Mouse (Mus musculus): ENCODE measurements around the gene Thumpd2. TPM values are rescaled to one million over a fixed set of nuclear protein-coding genes. Genes with fewer than 3 reads are reported as not detected.

Gene Thumpd2
- polyA plus RNA-seq, 1 experiment from 2014 or later, result 12.5 TPM

- 88% methylated on average over 5 of the region's 5 CpGs for WGBS
- DNase-seq (ENCODE audit: low spot score), result no peak
- H3K4me1 ChIP-seq, result no peaks in the 10 kb centered on the region
- H3K36me3 ChIP-seq, result peaks cover 43% of the 10 kb centered on the region
- no peaks in the 10 kb centered on the region for H3K9me3 ChIP-seq
- H3K27ac ChIP-seq, result no peak overlapping the region
- H3K27me3 ChIP-seq (ENCODE audit: insufficient read depth, poor library complexity, severe bottlenecking), result no peaks in the 10 kb centered on the region
- H3K4me3 ChIP-seq, result no peak overlapping the region
Observed at GRCm38 (mm10) chr17:81055522-81055921, 9.4 kb downstream of the Thumpd2 start.

DNA sequence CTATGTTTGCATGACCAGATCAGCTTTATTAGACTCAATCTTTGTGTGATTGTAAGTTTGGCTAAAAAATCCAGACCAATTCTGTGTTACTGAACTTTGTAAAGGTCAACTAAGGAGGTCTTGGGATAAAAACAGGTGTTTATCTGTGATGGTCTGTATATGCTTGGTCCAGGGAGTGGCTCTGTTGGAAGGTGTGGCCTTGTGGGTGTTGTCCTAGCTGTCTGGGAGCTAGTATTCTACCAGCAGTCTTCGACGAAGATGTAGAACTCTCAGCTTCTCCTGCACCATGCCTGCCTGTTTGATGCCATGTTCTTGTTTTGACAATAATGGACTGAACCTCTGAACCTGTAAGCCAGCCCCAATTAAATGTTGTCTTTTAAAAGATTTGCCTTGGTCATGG, 11.6 kb downstream of the Thumpd2 start:
- Histone ChIP-seq H3K4me3 (no peak overlapping the region), H3K36me3 (peaks cover 52% of the 10 kb centered on the region), H3K27ac (no peak overlapping the region), H3K9me3 (no peaks in the 10 kb centered on the region), H3K27me3 (ENCODE audit: insufficient read depth, poor library complexity, severe bottlenecking) (no peaks in the 10 kb centered on the region), H3K4me1 (no peaks in the 10 kb centered on the region)
- 92% methylated on average over 2 of the region's 2 CpGs for WGBS
- DNase-seq (ENCODE audit: low spot score), result no peak

DNA sequence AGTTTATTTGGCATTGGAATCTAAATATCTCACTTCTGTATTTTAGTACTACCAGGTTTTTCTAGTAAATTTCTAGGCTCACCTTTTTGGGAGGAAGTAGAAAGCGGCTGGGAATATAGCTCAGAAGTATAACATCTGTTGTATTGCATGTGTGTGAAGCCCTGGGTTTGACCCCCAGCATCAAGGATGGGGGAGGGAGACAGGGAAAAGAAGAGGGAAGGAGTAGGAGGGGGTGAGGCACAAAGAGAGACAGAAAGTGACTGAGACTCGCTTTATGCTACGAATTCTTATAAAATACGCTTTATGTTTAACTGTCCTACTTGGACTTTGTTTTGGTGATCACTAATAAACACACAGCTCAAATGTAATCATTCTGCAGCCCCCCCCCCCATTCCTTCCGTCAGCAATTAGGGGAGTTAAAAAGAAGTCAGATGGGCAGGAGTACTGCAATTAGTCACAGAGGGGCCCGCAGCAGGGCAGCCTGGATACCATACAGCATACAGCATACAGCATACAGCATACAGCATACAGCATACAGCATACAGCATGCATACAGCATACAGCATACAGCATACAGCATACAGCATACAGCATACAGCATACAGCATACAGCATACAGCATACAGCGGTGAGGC, 16.8 kb downstream of the Thumpd2 start:
- Histone ChIP-seq H3K9me3 (no peaks in the 10 kb centered on the region), H3K4me1 (peaks cover 5% of the 10 kb centered on the region; the same call in 1 of the 2 replicates), H3K4me3 (no peak overlapping the region), H3K36me3 (peaks cover 45% of the 10 kb centered on the region), H3K27me3 (ENCODE audit: insufficient read depth, poor library complexity, severe bottlenecking) (no peaks in the 10 kb centered on the region), H3K27ac (no peak overlapping the region)
- DNase-seq (ENCODE audit: low spot score), result no peak
- 89% methylated on average over 7 of the region's 7 CpGs for WGBS

DNA sequence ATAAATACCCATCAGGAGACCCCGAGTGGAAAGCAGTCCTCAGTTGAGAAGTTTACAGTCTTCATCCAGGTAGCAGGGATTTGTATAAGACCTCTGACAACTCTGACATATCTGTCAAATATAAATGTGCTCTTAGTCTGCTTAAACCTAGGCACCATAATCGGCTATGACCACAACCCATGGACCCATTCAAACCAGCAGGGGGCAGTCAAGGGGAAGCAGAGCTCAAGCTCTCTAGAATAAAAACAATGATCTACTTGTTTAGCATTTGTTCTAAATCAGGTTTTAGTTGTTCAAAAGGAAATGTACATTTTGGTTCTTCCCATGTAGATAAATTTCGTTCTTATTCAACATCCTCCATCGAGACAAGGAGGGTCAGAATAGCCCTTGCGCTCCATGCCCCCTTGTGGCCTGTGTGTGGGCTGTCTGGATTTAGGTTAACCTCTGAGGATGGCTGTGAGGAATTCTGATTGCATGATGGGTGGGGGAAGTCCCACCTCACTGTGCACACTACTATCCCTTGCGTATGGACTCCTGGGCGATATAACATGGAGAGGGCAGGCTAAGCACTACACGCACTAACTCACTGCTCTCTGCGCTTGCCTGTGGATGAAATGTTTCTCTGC, 19.2 kb downstream of the Thumpd2 start:
- Histone ChIP-seq H3K4me3 (no peak overlapping the region), H3K27ac (no peak overlapping the region), H3K36me3 (peaks cover 41% of the 10 kb centered on the region), H3K4me1 (peaks cover 21% of the 10 kb centered on the region), H3K27me3 (ENCODE audit: insufficient read depth, poor library complexity, severe bottlenecking) (no peaks in the 10 kb centered on the region), H3K9me3 (no peaks in the 10 kb centered on the region)
- 87% methylated on average over 9 of the region's 9 CpGs for WGBS
- no peak for DNase-seq (ENCODE audit: low spot score)

- H3K4me3 ChIP-seq, result no peak overlapping the region
- DNase-seq (ENCODE audit: low spot score), result no peak
- peaks cover 21% of the 10 kb centered on the region for H3K4me1 ChIP-seq
- WGBS, result 82% methylated on average over 6 of the region's 6 CpGs
- H3K27me3 ChIP-seq (ENCODE audit: insufficient read depth, poor library complexity, severe bottlenecking), result no peaks in the 10 kb centered on the region
- H3K9me3 ChIP-seq, result no peaks in the 10 kb centered on the region
- no peak overlapping the region for H3K27ac ChIP-seq
- peaks cover 39% of the 10 kb centered on the region for H3K36me3 ChIP-seq
Observed at GRCm38 (mm10) chr17:81045115-81045514, 19.8 kb downstream of the Thumpd2 start.

GRCm38 (mm10) chr17:81044356-81044755, 20.5 kb downstream of the Thumpd2 start:
- H3K4me3 ChIP-seq, result no peak overlapping the region
- no peak overlapping the region for H3K27ac ChIP-seq
- H3K9me3 ChIP-seq, result no peaks in the 10 kb centered on the region
- peaks cover 21% of the 10 kb centered on the region for H3K4me1 ChIP-seq
- peaks cover 40% of the 10 kb centered on the region for H3K36me3 ChIP-seq
- 91% methylated on average over 3 of the region's 3 CpGs for WGBS
- no peaks in the 10 kb centered on the region for H3K27me3 ChIP-seq (ENCODE audit: insufficient read depth, poor library complexity, severe bottlenecking)
- DNase-seq (ENCODE audit: low spot score), result no peak

- Histone ChIP-seq H3K4me3 (no peak overlapping the region), H3K27me3 (ENCODE audit: insufficient read depth, poor library complexity, severe bottlenecking) (no peaks in the 10 kb centered on the region), H3K4me1 (peaks cover 21% of the 10 kb centered on the region), H3K9me3 (no peaks in the 10 kb centered on the region), H3K27ac (no peak overlapping the region; the same call in 1 of the 2 replicates), H3K36me3 (peaks cover 59% of the 10 kb centered on the region)
- WGBS, result 40% methylated on average over 2 of the region's 2 CpGs
- DNase-seq (ENCODE audit: low spot score), result no peak
Observed at GRCm38 (mm10) chr17:81041662-81042061, 23.2 kb downstream of the Thumpd2 start.

GRCm38 (mm10) chr17:81038707-81039408, 26.0 kb downstream of the Thumpd2 start:
- Histone ChIP-seq H3K27ac (no peak overlapping the region), H3K4me1 (peaks cover 21% of the 10 kb centered on the region), H3K36me3 (peaks cover 69% of the 10 kb centered on the region), H3K9me3 (no peaks in the 10 kb centered on the region), H3K27me3 (ENCODE audit: insufficient read depth, poor library complexity, severe bottlenecking) (no peaks in the 10 kb centered on the region), H3K4me3 (no peak overlapping the region)
- 74% methylated on average over 2 of the region's 2 CpGs for WGBS
- DNase-seq (ENCODE audit: low spot score), result no peak

DNA sequence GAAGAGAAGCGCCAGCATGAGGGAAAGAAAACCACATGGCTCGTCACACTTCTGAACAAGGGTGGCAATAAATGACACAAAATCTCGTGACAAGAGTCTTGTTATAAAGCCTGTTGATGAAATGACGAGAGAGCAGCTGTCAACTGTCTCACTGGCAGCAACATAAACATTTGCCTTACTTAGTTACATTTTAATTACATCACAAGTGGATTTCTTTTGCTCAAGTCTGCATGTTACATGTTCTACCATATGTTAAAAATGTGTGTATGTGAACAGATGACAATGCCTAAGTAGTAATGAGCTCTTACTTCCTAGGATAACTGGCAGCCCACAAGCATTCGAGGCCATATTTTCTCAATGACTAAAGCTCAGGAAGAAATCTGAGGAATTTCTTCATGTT, 29.5 kb downstream of the Thumpd2 start:
- peaks cover 4% of the 10 kb centered on the region for H3K4me1 ChIP-seq
- no peaks in the 10 kb centered on the region for H3K27me3 ChIP-seq (ENCODE audit: insufficient read depth, poor library complexity, severe bottlenecking)
- peaks cover 68% of the 10 kb centered on the region for H3K36me3 ChIP-seq
- H3K9me3 ChIP-seq, result no peaks in the 10 kb centered on the region
- no peak overlapping the region for H3K4me3 ChIP-seq
- no peak for DNase-seq (ENCODE audit: low spot score)
- 89% methylated on average over 5 of the region's 5 CpGs for WGBS
- H3K27ac ChIP-seq, result no peak overlapping the region

DNA sequence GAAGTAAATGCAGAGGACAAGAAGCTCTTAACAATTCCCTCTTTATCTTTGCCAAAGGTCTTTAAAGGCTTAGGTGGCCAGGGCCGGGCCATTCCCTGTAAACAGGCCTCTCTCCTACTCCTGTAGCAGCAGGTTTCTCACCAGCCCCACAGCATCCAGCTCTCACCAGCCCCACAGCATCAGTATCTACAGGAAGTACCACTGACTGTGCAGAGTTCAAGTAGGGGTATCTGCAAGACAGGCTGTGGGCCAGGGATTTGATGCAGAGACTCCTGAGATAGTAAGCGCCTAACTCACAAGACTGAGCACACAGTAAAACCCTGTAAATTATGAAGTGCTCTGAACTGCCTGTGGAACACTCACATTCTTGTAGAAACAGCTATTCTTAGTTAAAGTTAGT, 31.9 kb downstream of the Thumpd2 start:
- H3K36me3 ChIP-seq, result peaks cover 67% of the 10 kb centered on the region
- peaks cover 4% of the 10 kb centered on the region for H3K4me1 ChIP-seq
- no peak overlapping the region for H3K27ac ChIP-seq
- no peak overlapping the region for H3K4me3 ChIP-seq
- no peaks in the 10 kb centered on the region for H3K27me3 ChIP-seq (ENCODE audit: insufficient read depth, poor library complexity, severe bottlenecking)
- DNase-seq (ENCODE audit: low spot score), result no peak
- 54% methylated on average over 2 of the region's 2 CpGs for WGBS
- H3K9me3 ChIP-seq, result no peaks in the 10 kb centered on the region

- 84% methylated on average over 3 of the region's 3 CpGs for WGBS
- H3K27ac ChIP-seq, result no peak overlapping the region
Observed at GRCm38 (mm10) chr17:81031830-81032442, 32.9 kb downstream of the Thumpd2 start.

DNA sequence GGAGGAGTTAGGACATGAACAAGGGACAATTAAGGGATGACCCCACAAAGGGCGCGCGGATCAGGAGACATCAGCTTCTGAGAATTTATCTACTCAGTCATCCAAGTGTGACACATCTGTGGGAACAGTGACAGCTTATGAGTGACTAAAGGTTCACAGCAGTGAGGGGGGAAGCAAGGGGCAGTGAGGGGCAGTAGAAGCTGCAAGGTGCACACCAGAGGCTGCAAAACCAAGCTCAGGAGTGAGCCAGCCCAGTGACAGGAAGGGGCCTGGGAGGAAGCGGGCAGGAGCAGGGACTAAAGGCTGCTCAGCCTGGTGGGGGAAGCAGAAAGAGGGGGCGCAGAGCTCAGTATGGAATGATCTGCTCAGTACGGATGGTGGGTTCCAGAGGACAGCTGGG, 37.6 kb downstream of the Thumpd2 start:
- H3K4me3 ChIP-seq, result no peak overlapping the region
- no peak for DNase-seq (ENCODE audit: low spot score)
- 93% methylated on average over 6 of the region's 6 CpGs for WGBS
- H3K4me1 ChIP-seq, result no peaks in the 10 kb centered on the region
- no peaks in the 10 kb centered on the region for H3K9me3 ChIP-seq
- H3K36me3 ChIP-seq, result peaks cover 69% of the 10 kb centered on the region
- no peak overlapping the region for H3K27ac ChIP-seq
- no peaks in the 10 kb centered on the region for H3K27me3 ChIP-seq (ENCODE audit: insufficient read depth, poor library complexity, severe bottlenecking)

More at GRCm38 (mm10) chr17:81031830-81032442, 32.9 kb downstream of the Thumpd2 start:
- H3K4me1 ChIP-seq, result peaks cover 4% of the 10 kb centered on the region
- DNase-seq (ENCODE audit: low spot score), result no peak
- peaks cover 60% of the 10 kb centered on the region for H3K36me3 ChIP-seq
- H3K9me3 ChIP-seq, result no peaks in the 10 kb centered on the region
- H3K27me3 ChIP-seq (ENCODE audit: insufficient read depth, poor library complexity, severe bottlenecking), result no peaks in the 10 kb centered on the region
- H3K4me3 ChIP-seq, result no peak overlapping the region

DNA sequence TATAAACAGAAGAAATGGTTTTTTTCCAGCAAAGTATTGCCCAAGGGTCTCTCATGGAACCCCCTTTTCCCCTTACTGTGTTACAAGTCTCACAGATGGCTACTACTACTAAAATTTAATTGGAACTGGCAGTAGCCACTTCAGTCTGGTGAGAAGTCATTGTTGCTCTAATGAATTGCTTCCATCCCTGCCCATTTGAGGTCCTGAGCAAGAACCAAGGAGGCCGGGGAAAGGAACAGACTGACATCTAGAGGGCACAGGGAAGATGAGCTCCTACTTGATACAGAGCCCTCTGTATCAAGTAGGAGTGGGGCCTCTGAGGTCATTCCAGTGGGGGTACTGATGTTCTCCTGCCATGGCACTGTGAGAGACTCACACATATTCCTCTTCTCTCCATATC, 47.8 kb downstream of the Thumpd2 start:
- Histone ChIP-seq H3K4me1 (peaks cover 3% of the 10 kb centered on the region; the same call in 1 of the 2 replicates), H3K9me3 (no peaks in the 10 kb centered on the region), H3K4me3 (no peak overlapping the region), H3K27ac (no peak overlapping the region), H3K27me3 (ENCODE audit: insufficient read depth, poor library complexity, severe bottlenecking) (no peaks in the 10 kb centered on the region), H3K36me3 (no peaks in the 10 kb centered on the region)
- DNase-seq (ENCODE audit: low spot score), result no peak
- WGBS, result 42% methylated on average over 1 of the region's 1 CpGs
